Mouse (Mus musculus) brown adipose tissue, adult 24 weeks (tissue): Measurements from ENCODE around the gene Fbxl7. TPM values are rescaled to one million over a fixed set of nuclear protein-coding genes. Genes with fewer than 3 reads are reported as not detected.
"Not testable (repeated sequence)": the region's sequence is repeated elsewhere in the genome, so short reads cannot be mapped to it uniquely, and the experiment has no call there.

Experiments used
- H3K27ac ChIP-seq: fragments of 200-500 bp; replicated peaks from 2 replicates; pipeline ENCODE4 v1.5.1; 2012; ENCODE audit warnings: low read depth, mild to moderate bottlenecking, low read length
- H3K4me1 ChIP-seq: fragments of 200-500 bp; 2 replicates; pipeline ENCODE4 v1.6.1; 2012; ENCODE audit warnings: low read length, mixed read lengths; ENCODE audit not compliant: control insufficient read depth, insufficient read depth, insufficient read length
- H3K4me3 ChIP-seq: fragments of 200-500 bp; 2 replicates; pipeline ENCODE4 v1.5.1; 2012; ENCODE audit warnings: low read depth, mild to moderate bottlenecking, low read length, moderate library complexity; ENCODE audit not compliant: insufficient read depth
- polyA plus RNA-seq: library from polyadenylated mRNA; stranded (reverse); fragments of >200 nt; gene quantifications from 2 replicates; pipeline ENCODE4 v1.2.4, GENCODE M21; 2012; ENCODE audit not compliant: missing spikeins, insufficient read depth, insufficient read length

Gene Fbxl7
- polyA plus RNA-seq, 1 experiment = 0.63 TPM

DNA sequence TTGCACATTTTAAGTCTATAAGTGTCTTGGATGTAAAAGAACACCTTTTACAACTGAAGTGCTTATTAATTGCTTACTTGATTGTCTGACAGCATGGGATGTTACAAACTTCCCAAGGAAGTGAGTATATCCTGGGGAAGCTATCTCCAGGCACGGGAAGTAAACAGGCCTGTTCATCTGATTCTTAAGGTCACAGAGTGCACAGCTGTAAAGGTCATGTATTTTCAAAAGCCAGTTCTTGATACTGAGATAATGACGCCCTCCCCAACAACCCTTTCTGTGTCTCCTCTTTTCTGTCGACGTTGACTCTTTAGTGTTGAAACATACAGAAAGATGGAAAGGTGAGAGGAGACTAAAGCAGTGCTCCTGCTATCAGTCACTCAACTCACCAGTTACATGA lies 116.3 kb downstream of the Fbxl7 start:
- Histone ChIP-seq H3K4me1 (peaks cover 10% of the 10 kb centered on the region), H3K4me3 (no peak overlapping the region), H3K27ac (peak overlapping the region; percentile 32; the same call in 1 of the 2 replicates)

GRCm38 (mm10) chr15:26775720-26776119 lies 119.7 kb downstream of the Fbxl7 start:
- no peak overlapping the region for H3K4me3 ChIP-seq
- H3K27ac ChIP-seq = no peak overlapping the region
- peaks cover 4% of the 10 kb centered on the region; the same call in 1 of the 2 replicates for H3K4me1 ChIP-seq

GRCm38 (mm10) chr15:26774895-26775294 lies 120.5 kb downstream of the Fbxl7 start:
- H3K4me3 ChIP-seq = no peak overlapping the region
- H3K27ac ChIP-seq = no peak overlapping the region

DNA sequence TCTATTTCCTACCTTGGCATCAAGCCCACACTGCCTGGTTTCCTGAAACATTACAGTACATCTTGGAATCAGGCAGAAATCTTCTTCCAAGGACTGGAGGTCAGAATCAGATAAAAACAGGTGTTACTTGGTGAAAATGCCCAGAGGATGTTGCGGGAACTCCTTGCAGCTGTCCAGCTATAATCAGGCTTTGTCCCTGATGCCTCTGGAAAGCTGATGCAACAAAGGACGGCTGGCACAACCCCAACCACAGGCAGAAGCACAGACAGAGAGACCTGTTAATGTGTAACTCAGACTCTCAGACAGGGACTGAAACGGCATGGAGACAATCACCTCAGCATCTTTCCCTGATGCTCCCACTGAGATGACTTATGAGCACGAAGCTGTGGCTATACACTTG lies 133.7 kb downstream of the Fbxl7 start:
- Histone ChIP-seq H3K27ac (no peak overlapping the region), H3K4me3 (no peak overlapping the region), H3K4me1 (peaks cover 3% of the 10 kb centered on the region; the same call in 1 of the 2 replicates)

More at GRCm38 (mm10) chr15:26774895-26775294, 120.5 kb downstream of the Fbxl7 start:
- peaks cover 4% of the 10 kb centered on the region; the same call in 1 of the 2 replicates for H3K4me1 ChIP-seq

DNA sequence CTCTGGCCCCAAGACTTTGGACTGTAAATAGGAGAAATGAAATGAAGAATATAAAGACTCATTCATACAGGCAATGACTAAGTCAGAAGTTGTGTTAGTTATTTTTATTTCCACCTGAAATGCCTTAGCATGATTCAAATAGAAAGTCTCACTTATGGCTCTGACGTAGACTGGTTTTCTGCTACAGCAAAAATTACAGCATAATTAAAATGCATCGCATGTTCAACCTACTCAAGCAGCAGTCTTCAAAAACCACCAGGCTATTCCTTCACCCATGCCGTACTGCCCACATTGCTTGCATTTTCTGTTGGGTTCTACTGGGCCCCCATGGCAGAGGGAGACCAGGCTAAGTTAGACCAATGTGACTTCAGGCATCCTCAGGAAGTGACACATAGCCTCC lies 146.9 kb downstream of the Fbxl7 start:
- no peak overlapping the region for H3K4me3 ChIP-seq

GRCm38 (mm10) chr15:26732366-26732765 lies 163.0 kb downstream of the Fbxl7 start:
- Histone ChIP-seq H3K4me1 (peaks cover 3% of the 10 kb centered on the region; the same call in 1 of the 2 replicates), H3K27ac (no peak overlapping the region), H3K4me3 (no peak overlapping the region)

More for the DNA sequence above, 146.9 kb downstream of the Fbxl7 start:
- Histone ChIP-seq H3K27ac (no peak overlapping the region), H3K4me1 (no peaks in the 10 kb centered on the region)

GRCm38 (mm10) chr15:26730760-26731159 lies 164.6 kb downstream of the Fbxl7 start:
- Histone ChIP-seq H3K4me3 (no peak overlapping the region), H3K27ac (no peak overlapping the region), H3K4me1 (peaks cover 3% of the 10 kb centered on the region; the same call in 1 of the 2 replicates)

GRCm38 (mm10) chr15:26729341-26729740 lies 166.0 kb downstream of the Fbxl7 start:
- not testable (repeated sequence) for H3K4me1 ChIP-seq, H3K27ac ChIP-seq, H3K4me3 ChIP-seq

DNA sequence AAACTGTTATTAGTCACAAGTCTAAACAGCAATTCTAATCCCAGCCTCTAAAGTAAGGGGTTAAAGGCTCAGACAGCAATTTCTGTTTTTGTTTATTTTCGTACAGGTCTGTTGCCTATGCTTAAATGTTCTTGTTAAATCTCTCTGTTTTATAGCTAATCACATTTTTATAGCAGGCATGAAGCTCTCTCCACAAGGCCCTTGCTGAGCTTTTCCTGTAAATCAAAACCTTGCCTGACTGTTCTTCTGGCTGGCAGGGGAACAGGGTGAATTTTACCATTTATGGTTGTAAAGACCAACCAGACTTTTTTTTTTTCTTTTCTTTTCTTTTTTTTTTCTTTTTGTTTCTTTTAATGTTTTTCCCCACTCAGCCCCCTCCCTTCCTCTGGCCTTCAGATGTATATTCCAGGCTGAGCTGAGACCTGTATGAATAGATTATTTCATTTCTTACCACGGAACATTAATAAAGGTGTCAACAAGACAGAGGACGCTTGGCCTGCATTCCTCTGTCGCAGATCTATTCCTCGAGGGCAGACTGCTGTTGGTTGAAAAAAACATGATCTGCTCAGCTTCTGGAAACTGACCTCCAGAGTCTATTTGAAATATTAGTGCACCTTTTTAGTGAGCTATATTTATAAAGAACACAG lies 176.9 kb downstream of the Fbxl7 start:
- Histone ChIP-seq H3K4me3 (no peak overlapping the region), H3K27ac (no peak overlapping the region), H3K4me1 (peaks cover 2% of the 10 kb centered on the region; the same call in 1 of the 2 replicates)

- H3K27ac ChIP-seq = no peak overlapping the region
- no peak overlapping the region for H3K4me3 ChIP-seq
- H3K4me1 ChIP-seq = peaks cover 2% of the 10 kb centered on the region; the same call in 1 of the 2 replicates
Observed at GRCm38 (mm10) chr15:26717952-26718351, 177.4 kb downstream of the Fbxl7 start.

DNA sequence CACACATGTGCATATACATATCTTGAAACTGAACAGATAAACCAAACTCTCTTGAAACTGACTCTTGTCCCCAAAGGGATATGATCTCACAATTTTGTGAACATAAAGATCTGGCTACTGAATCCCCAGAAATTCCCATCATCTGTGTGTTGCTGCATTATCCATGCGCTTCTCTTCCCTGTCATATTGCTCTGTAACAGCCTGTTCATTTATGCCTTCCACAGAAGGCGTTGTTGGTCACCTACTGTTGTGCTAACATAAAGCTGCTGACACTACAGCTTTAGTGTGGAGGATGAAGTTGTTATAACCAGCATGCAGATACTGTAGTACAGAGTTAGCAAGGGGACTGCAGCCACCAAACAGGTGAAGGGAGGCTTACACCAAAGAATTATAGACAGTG lies 179.2 kb downstream of the Fbxl7 start:
- no peak overlapping the region for H3K27ac ChIP-seq
- no peak overlapping the region for H3K4me3 ChIP-seq
- peaks cover 2% of the 10 kb centered on the region; the same call in 1 of the 2 replicates for H3K4me1 ChIP-seq

DNA sequence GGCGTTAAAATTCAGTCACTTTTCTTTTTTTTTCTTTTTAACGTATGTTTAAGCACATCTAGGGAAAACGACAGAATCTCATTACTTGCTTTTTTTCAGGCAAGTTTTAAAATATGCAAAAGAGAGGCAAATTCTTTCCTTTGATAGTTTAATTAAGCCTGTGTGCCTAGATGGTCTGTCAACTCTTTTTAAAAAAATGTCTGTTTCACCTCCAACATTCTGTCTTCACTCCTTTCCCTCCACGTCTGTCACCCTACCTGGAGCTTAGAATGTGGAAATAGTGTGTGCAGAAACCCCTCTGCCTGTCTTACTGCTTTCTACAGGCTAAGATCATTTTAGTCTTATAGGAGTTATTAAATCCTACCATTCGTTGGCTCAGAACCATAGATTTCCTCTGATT lies 179.7 kb downstream of the Fbxl7 start:
- Histone ChIP-seq H3K27ac (no peak overlapping the region), H3K4me3 (no peak overlapping the region), H3K4me1 (peaks cover 2% of the 10 kb centered on the region; the same call in 1 of the 2 replicates)

- Histone ChIP-seq H3K4me3 (no peak overlapping the region), H3K4me1 (no peaks in the 10 kb centered on the region), H3K27ac (no peak overlapping the region)
Observed at GRCm38 (mm10) chr15:26712271-26712670, 183.1 kb downstream of the Fbxl7 start.

DNA sequence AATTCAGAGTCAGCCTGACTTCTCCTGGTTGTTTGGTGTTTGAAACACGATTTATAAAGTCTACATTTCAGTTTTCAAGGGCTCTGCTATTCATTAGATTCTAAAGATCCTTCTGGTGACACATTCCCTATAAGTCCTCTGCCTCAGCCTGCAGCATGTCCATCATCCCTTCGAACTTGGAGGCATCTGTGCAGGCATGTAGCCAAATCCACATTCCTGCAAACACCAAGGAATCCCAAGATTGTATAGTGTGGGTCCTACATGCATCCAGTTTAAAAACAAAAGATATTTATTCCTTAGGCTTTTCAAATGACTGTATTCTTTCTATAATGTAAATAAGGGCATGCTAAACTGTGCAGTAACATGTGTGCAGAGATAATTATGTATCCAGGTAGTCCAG lies 190.4 kb downstream of the Fbxl7 start:
- peaks cover 10% of the 10 kb centered on the region for H3K4me1 ChIP-seq
- H3K27ac ChIP-seq = no peak overlapping the region

DNA sequence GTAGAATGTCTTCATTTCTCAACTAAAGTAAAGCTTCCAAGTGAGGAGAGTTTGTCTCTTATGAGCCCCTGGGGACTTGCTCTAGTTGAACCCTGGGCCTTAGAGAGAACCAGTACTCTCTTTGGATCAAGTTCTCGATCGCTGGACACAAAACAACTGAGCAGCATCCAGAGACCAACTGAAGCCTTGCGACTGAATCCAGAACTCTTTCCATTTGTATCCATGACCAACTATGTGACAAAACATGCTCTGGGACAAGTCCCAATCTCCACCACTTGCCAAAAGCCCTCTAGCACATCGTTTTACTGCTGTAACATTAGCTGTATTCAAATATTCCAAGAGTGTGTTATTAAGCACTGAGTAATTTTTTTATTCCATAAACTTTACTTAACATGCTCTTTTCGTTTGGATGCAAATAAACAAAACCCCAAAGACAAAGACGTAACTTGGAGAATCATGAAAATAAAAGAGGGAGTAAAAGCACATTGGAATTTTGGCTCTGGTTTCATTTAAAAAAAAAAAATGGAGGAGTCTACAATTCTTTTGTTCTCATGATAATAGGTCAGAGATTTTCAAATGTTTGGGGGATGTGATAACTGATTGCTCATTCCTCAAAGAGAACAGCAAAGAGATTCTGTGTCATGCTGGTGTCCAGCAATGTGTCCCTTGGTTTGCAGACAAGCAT lies 192.1 kb downstream of the Fbxl7 start:
- Histone ChIP-seq H3K4me1 (peaks cover 10% of the 10 kb centered on the region), H3K27ac (no peak overlapping the region), H3K4me3 (no peak overlapping the region)

More for the DNA sequence above, 190.4 kb downstream of the Fbxl7 start:
- H3K4me3 ChIP-seq = no peak overlapping the region
